Mouse (Mus musculus) lung, adult 18-20 months (tissue): ENCODE measurements around the gene Abca13.

ENCODE experiments used
- DNase-seq, 2 experiments: peaks; one replicate each; pipeline ENCODE4 v3.0.0; 2022; ENCODE audit warnings: mixed read lengths in 2 of 2

Abca13 gene

DNA sequence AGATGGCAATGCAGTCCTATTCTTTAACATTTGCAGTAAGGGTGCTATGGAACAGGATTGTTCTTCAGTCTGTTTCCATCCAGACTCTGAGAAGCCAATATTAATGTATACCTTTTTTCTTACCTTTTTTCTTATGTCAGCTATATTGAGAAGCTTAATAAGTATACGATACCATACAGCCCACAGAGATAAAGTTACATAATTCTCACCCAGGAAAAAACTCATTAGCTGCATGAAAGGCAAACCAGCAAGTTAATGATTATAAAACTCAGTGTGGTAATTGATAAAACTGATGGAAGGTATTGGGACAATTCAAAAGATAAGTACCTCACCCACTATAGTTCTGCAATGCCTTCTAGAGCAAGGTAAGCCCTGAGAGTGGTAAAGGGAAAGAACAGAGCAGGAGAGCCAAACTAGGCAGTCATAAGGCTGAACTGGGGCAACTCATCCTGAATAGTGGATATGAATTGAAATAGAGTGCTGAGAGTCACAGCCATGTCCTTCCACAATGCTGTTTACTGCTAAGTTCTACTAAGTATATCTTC is 342.0 kb downstream of the Abca13 start:
- DNase-seq: no peak

DNA sequence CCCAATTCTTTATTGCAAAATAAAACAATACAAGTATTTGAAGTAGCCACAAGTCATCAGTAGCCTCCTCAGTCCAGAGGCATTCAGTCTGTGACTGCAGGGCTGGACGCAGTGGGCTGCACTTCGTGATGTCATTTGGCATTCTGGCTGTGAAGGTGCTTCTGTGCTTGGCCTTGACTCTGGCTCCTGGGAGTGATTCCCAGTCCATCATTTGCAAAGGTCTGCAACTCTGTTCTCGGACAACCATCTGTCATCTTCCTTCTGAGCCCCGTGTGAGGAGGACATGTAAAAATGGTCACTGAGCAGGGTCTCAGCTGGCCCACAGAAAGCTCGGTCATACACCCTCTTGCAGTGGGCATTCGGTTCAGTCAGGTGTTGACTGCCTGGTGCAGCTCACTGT is 345.1 kb downstream of the Abca13 start:
- DNase-seq: no peak

- no peak for DNase-seq
Measured at GRCm38 (mm10) chr11:9538328-9538727, 346.6 kb downstream of the Abca13 start.

DNA sequence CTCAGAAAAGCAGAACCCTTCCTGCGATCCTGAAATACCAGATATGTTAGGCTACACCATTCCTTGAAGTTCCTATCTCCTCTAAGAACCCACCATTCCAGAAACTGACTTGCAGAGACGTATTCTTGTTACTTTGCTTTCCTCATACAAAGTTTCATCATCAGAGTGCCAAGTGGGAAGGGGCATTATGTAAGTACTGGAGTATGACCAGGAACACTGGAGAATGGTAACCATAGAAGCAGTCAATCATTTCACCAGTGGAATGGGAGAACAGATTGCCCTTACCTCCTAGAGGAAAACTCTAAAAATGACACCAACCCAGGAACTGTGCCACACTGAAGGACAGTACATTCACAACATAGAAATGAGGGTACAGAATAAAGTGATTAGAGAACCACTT is 368.3 kb downstream of the Abca13 start:
- peak in 1 of 2 experiments; percentile 12 for DNase-seq

GRCm38 (mm10) chr11:9568302-9568701 is 376.6 kb downstream of the Abca13 start:
- DNase-seq: no peak

DNA sequence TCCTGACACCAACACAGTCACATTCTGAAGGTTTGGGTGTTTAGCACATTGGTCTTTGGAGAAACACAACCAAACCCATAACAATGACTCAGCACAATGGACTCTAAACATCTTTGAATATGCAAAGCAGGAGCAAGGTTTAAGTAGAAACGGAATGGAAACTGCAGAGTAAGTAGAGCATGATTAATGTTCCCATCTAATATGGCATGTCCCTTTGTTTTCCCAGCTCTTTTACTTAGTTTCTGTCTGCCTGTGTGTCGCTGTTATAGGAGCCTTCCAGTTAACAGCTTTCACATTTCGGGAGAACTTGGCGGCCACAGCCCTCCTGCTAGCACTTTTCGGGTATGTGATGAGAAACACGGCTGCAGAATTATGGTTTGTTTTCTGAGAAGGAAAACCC is 378.6 kb downstream of the Abca13 start:
- no peak for DNase-seq

DNA sequence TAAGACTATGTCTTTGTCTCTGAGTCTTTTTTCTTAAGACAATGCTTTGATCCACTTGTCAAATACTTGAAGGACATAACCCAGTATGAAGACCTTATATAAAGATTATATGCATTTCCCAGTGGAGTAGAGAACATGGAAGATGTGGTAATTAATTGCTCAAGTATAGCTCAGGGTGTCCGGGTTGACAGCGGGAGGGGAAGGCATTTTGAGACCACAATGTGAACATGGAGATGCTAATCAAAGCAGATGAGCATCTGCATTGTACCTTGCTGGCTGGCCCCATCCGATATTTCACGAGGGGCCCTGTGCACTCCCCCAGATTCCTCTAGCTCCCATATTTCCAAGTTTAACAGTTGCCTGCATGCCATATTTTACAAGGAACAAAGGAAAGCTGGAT is 383.2 kb downstream of the Abca13 start:
- no peak for DNase-seq

GRCm38 (mm10) chr11:9591757-9592316 is 400.1 kb downstream of the Abca13 start:
- DNase-seq: no peak

- peak; percentile 9 to 16 for DNase-seq
Measured at GRCm38 (mm10) chr11:9597299-9597698, 405.6 kb downstream of the Abca13 start.

GRCm38 (mm10) chr11:9601096-9601495 is 409.4 kb downstream of the Abca13 start:
- no peak for DNase-seq

DNA sequence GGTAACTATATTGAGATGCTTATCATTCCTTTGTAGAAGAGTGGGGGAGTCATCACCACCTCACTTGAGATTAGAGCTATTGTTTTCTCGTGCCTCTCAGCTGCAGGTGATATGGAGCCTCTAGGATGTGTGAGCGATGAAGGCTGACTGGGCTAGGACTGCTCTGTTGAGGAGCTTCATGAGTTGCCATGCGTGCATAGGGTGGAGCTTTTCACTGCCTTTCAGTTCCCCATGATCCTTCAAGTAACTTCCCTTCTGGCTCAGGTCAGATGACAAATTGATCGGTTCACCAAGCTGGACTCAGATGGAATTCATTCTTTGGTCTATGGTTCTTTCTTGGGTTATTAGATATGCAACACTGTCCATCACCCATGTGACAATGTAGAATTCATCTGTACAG is 410.4 kb downstream of the Abca13 start:
- DNase-seq: no peak

- DNase-seq: no peak
Measured at GRCm38 (mm10) chr11:9608249-9608648, 416.5 kb downstream of the Abca13 start.

- no peak for DNase-seq
Measured at GRCm38 (mm10) chr11:9609075-9609474, 417.3 kb downstream of the Abca13 start.

GRCm38 (mm10) chr11:9616133-9616532 is 424.4 kb downstream of the Abca13 start:
- DNase-seq: no peak

DNA sequence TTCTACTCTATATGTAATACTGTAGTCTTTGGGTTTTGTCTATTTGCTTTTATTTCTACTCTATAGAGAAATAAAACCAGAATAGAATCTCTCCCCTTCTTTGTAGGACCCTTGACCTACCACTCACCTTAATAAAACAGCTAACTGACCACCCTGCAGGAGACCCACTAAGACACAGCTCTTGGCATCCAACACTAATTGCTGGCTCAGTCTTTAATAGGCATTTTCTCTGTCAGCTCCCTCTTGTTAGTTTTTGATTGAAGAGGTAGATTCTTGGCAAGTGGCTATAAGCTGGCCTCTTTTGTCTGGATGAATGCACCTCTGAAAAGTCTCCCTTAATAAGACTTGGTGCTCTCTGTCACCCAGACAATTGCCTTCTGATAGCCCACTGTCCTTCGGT is 424.9 kb downstream of the Abca13 start:
- DNase-seq: no peak

- DNase-seq: no peak
Measured at GRCm38 (mm10) chr11:9619986-9620385, 428.2 kb downstream of the Abca13 start.

DNA sequence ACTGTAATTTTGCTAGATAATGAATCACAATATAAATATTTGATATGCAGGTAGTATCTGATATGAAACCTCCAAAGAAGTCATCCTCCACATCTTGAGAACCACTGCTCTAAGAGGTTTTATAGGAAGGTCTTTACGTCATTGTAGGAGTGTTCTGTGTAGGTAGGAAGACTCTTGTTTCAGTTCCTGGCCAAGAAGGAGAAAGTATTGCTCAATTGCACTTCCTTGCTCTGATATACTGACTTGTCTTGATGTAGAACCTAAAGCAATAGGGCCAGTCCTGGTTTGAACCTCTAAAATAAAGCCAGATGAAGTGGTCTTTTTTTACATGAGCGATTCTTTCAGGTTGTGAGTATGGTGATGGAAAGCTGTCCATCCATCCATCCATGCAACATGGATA is 431.1 kb downstream of the Abca13 start:
- no peak for DNase-seq

GRCm38 (mm10) chr11:9624753-9625152 is 433.0 kb downstream of the Abca13 start:
- no peak for DNase-seq

DNA sequence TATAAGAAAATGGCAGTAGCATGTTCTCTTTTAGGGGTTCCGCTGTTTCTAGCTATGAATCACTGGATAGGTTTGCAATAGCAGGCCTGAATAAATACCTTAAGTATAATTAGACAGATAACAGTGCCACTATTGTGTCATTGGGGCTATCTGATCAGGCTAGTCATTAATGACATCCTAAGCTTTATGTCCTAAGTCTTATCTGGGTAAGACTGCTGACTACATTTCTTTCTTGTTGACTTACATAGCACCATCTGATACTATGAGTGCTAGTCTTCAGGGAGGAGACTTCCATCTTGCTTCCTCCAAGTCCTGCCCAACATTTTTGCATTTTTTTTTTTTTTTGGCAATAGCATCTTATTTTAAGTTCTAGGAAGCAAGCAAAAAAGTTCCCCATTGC is 434.1 kb downstream of the Abca13 start:
- DNase-seq: no peak

DNA sequence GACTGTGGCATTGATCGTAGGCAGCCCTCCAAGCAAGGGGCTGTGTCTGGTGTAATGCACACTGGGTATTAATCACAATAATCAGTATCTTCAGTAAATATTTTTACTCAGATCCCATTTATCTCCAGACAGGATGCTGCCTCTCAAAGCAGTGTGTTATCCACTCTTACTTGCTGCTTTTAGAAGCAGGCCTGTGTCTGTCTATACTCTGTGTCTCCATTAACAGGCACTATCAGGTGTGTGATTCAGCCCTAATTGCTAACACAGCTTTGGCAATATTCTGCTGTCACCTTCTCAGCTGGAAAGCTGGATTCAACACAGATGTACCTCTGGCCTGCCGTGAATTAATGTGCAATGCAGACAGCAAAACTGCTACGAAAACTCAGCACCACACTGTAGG is 455.5 kb downstream of the Abca13 start:
- DNase-seq: no peak

- no peak for DNase-seq
Measured at GRCm38 (mm10) chr11:9647991-9648390, 456.2 kb downstream of the Abca13 start.

GRCm38 (mm10) chr11:9666648-9667255 is 475.0 kb downstream of the Abca13 start:
- DNase-seq: peak in 1 of 2 experiments; percentile 15

GRCm38 (mm10) chr11:9669430-9669829 is 477.7 kb downstream of the Abca13 start:
- no peak for DNase-seq

- no peak for DNase-seq
Measured at GRCm38 (mm10) chr11:9684952-9685351, 493.2 kb downstream of the Abca13 start.

- no peak for DNase-seq
Measured at GRCm38 (mm10) chr11:9705190-9705589, 513.4 kb downstream of the Abca13 start.
